Mouse (Mus musculus): ENCODE data around the gene Tmem132b.

GRCm38 (mm10) chr5:125648236-125648635, 116.7 kb downstream of the Tmem132b start:
- no peak for TF ChIP-seq GATA1 (IDR thresholded peaks at IDR 0.05; ENCODE audit: borderline replicate concordance, low read length)
- no peak for TF ChIP-seq FLI1 (IDR thresholded peaks at IDR 0.05; ENCODE audit: low read length)
